Mouse (Mus musculus) thymus, adult 2 months (tissue): ENCODE data around the gene Cass4.

Experiments
- CTCF ChIP-seq: fragments of 200-500 bp; IDR thresholded peaks from 2 replicates; pipeline ENCODE4 v1.5.1; 2012; ENCODE audit warnings: mild to moderate bottlenecking, control low read depth, low read length, moderate library complexity, borderline replicate concordance; ENCODE audit not compliant: control insufficient read depth, poor library complexity, insufficient read depth; ENCODE audit errors: extremely low read depth
- POLR2A ChIP-seq: fragments of 200-500 bp; IDR thresholded peaks from 2 replicates; pipeline ENCODE4 v1.6.1; 2012; ENCODE audit warnings: mild to moderate bottlenecking, low read length, control low read depth, moderate library complexity; ENCODE audit not compliant: control insufficient read depth, poor library complexity, insufficient read depth; ENCODE audit errors: extremely low read depth

- peak; percentile 12; the same call in 1 of the 2 replicates for TF ChIP-seq CTCF
- 0 out of 2 replicates have a peak, but pooled peaks have one; percentile 22 for TF ChIP-seq POLR2A
These were observed 48.3 kb upstream of the Cass4 start, which contains the start of gene Fam210b for GRCm38 (mm10) chr2:172345258-172345738.
